Mouse (Mus musculus): Measurements from ENCODE around the gene Tes3-ps. TPM values are rescaled to one million over a fixed set of nuclear protein-coding genes. Genes with fewer than 3 reads are reported as not detected.

Gene Tes3-ps
- polyA plus RNA-seq, 1 experiment from 2014 or later = 1.0 TPM

DNA sequence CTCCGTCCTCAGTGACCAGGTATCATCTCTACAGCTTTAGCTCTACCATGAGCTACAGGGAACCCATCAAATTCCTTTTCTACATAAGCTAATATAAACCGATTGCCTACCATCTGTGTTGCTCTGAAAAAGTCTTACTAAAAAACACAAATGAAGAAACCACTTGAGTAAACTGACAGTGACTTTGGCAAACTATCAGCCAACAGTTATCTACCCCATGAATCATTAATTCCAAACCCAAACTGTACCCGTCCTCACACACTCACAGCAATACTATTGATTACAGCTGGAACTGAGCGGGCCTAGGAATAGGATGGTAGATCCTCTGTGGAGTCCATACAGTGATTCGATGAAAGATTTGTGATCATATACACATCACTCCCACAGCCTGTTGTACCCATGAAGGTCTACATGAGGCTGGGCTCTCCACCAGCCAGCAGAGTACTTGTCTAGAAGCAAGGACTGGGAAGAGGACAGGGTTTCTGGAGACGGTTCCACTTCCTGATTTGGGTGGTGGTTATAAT is 14.2 kb upstream of the Tes3-ps start:
- Histone ChIP-seq H3K27me3 (replicated peaks; ENCODE audit: control insufficient read depth, insufficient read depth, low read length) (no peaks in the 10 kb centered on the region), H3K4me3 (ENCODE audit: low read depth, low read length) (no peak overlapping the region), H3K4me1 (replicated peaks; ENCODE audit: control insufficient read depth, insufficient read depth, low read length) (peaks cover 8% of the 10 kb centered on the region), H3K27ac (ENCODE audit: low read depth) (no peak overlapping the region; the same call in 1 of the 2 replicates), H3K9me3 (ENCODE audit: control insufficient read depth, low read length) (no peaks in the 10 kb centered on the region), H3K9ac (ENCODE audit: low read length) (no peak overlapping the region), H3K36me3 (ENCODE audit: control insufficient read depth, insufficient read depth, low read length) (no peaks in the 10 kb centered on the region), H3K4me2 (ENCODE audit: low read length) (no peak overlapping the region)
- ATAC-seq (replicated peaks; ENCODE audit: low FRiP score, low TSS enrichment, low read depth) (no peak), DNase-seq (ENCODE audit: low spot score) (no peak)
- WGBS = 88% methylated on average over 6 of the region's 6 CpGs

DNA sequence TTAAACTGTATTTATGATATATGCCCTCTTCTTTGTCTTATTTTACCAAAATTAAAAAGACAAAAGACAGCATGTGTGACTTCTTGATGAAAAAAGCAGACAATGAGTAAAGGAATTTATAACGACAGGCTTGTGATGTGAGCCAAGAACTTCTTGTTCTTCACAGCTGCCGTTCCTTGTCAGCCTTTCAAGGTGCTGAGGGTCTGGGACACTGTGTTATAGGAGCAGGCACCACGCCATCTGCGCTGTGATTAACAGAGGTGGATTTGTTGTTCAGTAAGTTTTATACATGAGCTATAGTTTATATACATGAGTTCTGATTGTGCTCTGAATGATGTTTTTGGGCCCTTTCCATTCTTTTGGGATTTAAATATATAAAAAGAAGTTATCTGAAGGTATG is 13.7 kb upstream of the Tes3-ps start:
- no peaks in the 10 kb centered on the region for H3K9me3 ChIP-seq (ENCODE audit: control insufficient read depth, low read length)
- no peaks in the 10 kb centered on the region for H3K36me3 ChIP-seq (ENCODE audit: control insufficient read depth, insufficient read depth, low read length)
- DNase-seq (ENCODE audit: low spot score) (no peak), ATAC-seq (replicated peaks; ENCODE audit: low FRiP score, low TSS enrichment, low read depth) (no peak)
- H3K9ac ChIP-seq (ENCODE audit: low read length) = no peak overlapping the region
- H3K27ac ChIP-seq (ENCODE audit: low read depth) = peak overlapping the region; percentile 40
- no peaks in the 10 kb centered on the region for H3K27me3 ChIP-seq (replicated peaks; ENCODE audit: control insufficient read depth, insufficient read depth, low read length)
- no peak overlapping the region for H3K4me2 ChIP-seq (ENCODE audit: low read length)
- 69% methylated on average over 4 of the region's 4 CpGs for WGBS
- H3K4me1 ChIP-seq (replicated peaks; ENCODE audit: control insufficient read depth, insufficient read depth, low read length) = peaks cover 8% of the 10 kb centered on the region
- H3K4me3 ChIP-seq (ENCODE audit: low read depth, low read length) = no peak overlapping the region

DNA sequence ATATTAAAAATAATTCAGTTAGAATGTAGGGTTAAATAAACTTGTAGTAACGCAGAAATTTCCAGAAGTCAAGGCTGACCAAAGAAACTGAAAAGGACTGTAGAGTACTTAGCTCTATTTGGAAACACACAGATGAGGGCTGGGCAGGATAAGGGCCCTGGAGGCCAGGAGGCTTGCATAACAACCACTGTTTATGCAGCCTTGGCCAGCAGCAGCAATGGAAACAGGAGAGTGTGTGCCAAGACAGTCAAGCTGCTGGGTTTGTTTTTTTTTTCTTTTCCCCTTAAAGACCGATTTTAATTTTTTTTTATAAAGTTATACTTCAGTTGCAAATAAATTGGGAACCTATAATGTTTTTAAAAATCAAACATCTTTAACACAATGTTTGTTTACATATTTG is 13.1 kb upstream of the Tes3-ps start:
- ATAC-seq (replicated peaks; ENCODE audit: low FRiP score, low TSS enrichment, low read depth) = no peak
- Histone ChIP-seq H3K4me3 (ENCODE audit: low read depth, low read length) (no peak overlapping the region), H3K9ac (ENCODE audit: low read length) (no peak overlapping the region), H3K4me2 (ENCODE audit: low read length) (no peak overlapping the region), H3K27me3 (replicated peaks; ENCODE audit: control insufficient read depth, insufficient read depth, low read length) (no peaks in the 10 kb centered on the region), H3K36me3 (ENCODE audit: control insufficient read depth, insufficient read depth, low read length) (no peaks in the 10 kb centered on the region), H3K4me1 (replicated peaks; ENCODE audit: control insufficient read depth, insufficient read depth, low read length) (peaks cover 8% of the 10 kb centered on the region), H3K9me3 (ENCODE audit: control insufficient read depth, low read length) (no peaks in the 10 kb centered on the region), H3K27ac (ENCODE audit: low read depth) (peak overlapping the region; percentile 84)
- no peak for DNase-seq (ENCODE audit: low spot score)
- 44% methylated on average over 2 of the region's 2 CpGs for WGBS

DNA sequence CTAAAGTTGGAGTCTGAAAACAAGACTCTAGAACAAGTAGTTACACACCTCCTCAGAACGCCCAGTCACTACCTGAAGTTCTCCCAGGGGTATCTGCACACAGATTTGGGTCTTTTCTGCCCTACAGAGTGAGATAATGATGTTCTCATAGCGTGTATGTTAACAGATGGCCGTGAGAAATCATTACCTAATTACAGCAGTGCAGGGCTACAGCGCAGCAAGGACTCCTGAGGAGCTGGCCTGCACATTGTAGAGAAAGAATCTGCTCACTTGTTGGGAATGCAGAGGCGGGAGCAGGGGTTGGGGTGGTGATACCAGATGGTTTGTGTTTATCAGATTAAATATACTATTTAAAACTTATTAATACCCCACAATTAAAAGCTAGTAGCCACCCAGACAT is 12.6 kb upstream of the Tes3-ps start:
- H3K9ac ChIP-seq (ENCODE audit: low read length) = no peak overlapping the region
- no peak overlapping the region for H3K4me2 ChIP-seq (ENCODE audit: low read length)
- no peaks in the 10 kb centered on the region for H3K36me3 ChIP-seq (ENCODE audit: control insufficient read depth, insufficient read depth, low read length)
- no peak for DNase-seq (ENCODE audit: low spot score)
- peaks cover 8% of the 10 kb centered on the region for H3K4me1 ChIP-seq (replicated peaks; ENCODE audit: control insufficient read depth, insufficient read depth, low read length)
- H3K27me3 ChIP-seq (replicated peaks; ENCODE audit: control insufficient read depth, insufficient read depth, low read length) = no peaks in the 10 kb centered on the region
- WGBS = 52% methylated on average over 5 of the region's 5 CpGs
- no peak overlapping the region for H3K4me3 ChIP-seq (ENCODE audit: low read depth, low read length)
- no peak for ATAC-seq (replicated peaks; ENCODE audit: low FRiP score, low TSS enrichment, low read depth)
- H3K9me3 ChIP-seq (ENCODE audit: control insufficient read depth, low read length) = no peaks in the 10 kb centered on the region
- H3K27ac ChIP-seq (ENCODE audit: low read depth) = peak overlapping the region; percentile 84

DNA sequence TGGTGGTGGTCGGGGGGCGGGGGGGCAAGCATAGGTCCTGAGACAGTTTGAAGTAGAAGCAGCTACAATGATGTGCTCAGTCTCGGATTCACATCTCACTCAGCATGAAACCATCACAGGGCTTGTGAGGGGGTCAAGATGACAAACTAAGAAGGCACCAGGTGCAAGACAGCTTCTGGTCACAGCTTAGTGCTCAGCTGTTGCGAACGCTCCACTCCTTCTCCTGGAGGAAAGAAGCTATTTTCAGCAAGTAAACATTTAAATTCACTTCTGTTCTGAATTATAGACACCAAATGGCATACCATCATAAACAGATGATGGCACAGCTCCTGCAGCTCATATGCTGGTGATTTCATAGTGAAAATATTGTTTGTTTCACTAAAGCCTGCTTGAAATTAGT is 7.7 kb upstream of the Tes3-ps start:
- Histone ChIP-seq H3K36me3 (ENCODE audit: control insufficient read depth, insufficient read depth, low read length) (no peaks in the 10 kb centered on the region), H3K9ac (ENCODE audit: low read length) (no peak overlapping the region), H3K27me3 (replicated peaks; ENCODE audit: control insufficient read depth, insufficient read depth, low read length) (no peaks in the 10 kb centered on the region), H3K4me2 (ENCODE audit: low read length) (no peak overlapping the region), H3K4me1 (replicated peaks; ENCODE audit: control insufficient read depth, insufficient read depth, low read length) (no peaks in the 10 kb centered on the region), H3K9me3 (ENCODE audit: control insufficient read depth, low read length) (no peaks in the 10 kb centered on the region), H3K27ac (ENCODE audit: low read depth) (no peak overlapping the region), H3K4me3 (ENCODE audit: low read depth, low read length) (no peak overlapping the region)
- DNase-seq (ENCODE audit: low spot score) (no peak), ATAC-seq (replicated peaks; ENCODE audit: low FRiP score, low TSS enrichment, low read depth) (no peak)
- WGBS = 73% methylated on average over 5 of the region's 5 CpGs

DNA sequence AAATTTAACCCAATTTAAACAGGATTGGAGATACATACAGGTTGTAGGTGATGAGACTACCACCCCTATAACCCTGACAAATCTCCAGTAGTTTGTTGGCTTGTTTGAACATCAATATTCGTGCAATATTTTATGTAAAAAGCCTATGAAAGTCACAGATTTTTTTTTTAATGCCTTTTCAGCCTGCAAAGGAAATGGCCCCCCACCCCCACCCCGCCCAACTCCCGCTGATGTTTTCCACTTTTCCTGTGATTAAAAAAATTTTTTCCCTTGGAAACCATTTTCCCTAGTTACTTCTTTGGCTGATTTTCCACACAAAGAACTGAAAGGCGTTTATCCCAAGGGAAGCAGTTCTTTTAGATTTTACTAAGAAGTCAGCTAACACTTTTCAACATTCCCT is 11.4 kb downstream of the Tes3-ps start, which contains the start of gene Ecm2:
Gene Ecm2, plus strand, starts transcription at position 301 of the 400 bp plus-strand sequence.
- no peak for ATAC-seq (replicated peaks; ENCODE audit: low FRiP score, low TSS enrichment, low read depth)
- DNase-seq (ENCODE audit: low spot score) = no peak
- Histone ChIP-seq H3K9ac (ENCODE audit: low read length) (no peak within 1 kb of the TSS), H3K4me2 (ENCODE audit: low read length) (peak within 1 kb of the TSS; percentile 36), H3K4me1 (replicated peaks; ENCODE audit: control insufficient read depth, insufficient read depth, low read length) (0 out of 2 replicates have a peak, but pooled peaks cover 4% of the 10 kb centered on the region), H3K4me3 (ENCODE audit: low read depth, low read length) (peak within 1 kb of the TSS; percentile 10; the same call in 1 of the 2 replicates), H3K9me3 (ENCODE audit: control insufficient read depth, low read length) (no peaks in the 10 kb centered on the region), H3K27ac (ENCODE audit: low read depth) (no peak within 1 kb of the TSS), H3K36me3 (ENCODE audit: control insufficient read depth, insufficient read depth, low read length) (no peaks in the 10 kb centered on the region), H3K27me3 (replicated peaks; ENCODE audit: control insufficient read depth, insufficient read depth, low read length) (no peaks in the 10 kb centered on the region)
- 59% methylated on average over 4 of the region's 4 CpGs for WGBS

DNA sequence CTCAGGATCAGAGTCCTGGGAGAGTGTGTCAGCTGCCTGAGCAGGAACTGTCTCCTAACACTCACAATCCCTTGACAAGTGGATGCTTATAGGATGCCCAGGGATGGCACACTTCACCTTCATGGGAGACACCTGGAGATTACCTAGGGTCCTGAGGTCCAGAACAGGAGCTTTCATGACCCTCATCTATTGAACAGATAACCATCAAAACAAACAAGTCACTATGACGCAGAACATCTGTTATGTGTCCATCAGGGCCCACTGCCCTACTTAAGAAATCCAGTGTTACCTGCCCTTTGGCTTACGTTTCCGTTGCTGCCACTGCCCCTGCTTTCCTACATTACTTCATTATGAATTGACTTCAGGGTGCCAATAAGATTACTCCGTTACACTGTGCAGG is 12.7 kb downstream of the Tes3-ps start:
- H3K4me2 ChIP-seq (ENCODE audit: low read length) = no peak overlapping the region
- H3K9ac ChIP-seq (ENCODE audit: low read length) = no peak overlapping the region
- H3K36me3 ChIP-seq (ENCODE audit: control insufficient read depth, insufficient read depth, low read length) = no peaks in the 10 kb centered on the region
- 0 out of 2 replicates have a peak, but pooled peaks cover 4% of the 10 kb centered on the region for H3K4me1 ChIP-seq (replicated peaks; ENCODE audit: control insufficient read depth, insufficient read depth, low read length)
- H3K9me3 ChIP-seq (ENCODE audit: control insufficient read depth, low read length) = no peaks in the 10 kb centered on the region
- 72% methylated on average over 4 of the region's 4 CpGs for WGBS
- DNase-seq (ENCODE audit: low spot score) (no peak), ATAC-seq (replicated peaks; ENCODE audit: low FRiP score, low TSS enrichment, low read depth) (no peak)
- no peak overlapping the region for H3K4me3 ChIP-seq (ENCODE audit: low read depth, low read length)
- no peaks in the 10 kb centered on the region for H3K27me3 ChIP-seq (replicated peaks; ENCODE audit: control insufficient read depth, insufficient read depth, low read length)
- no peak overlapping the region for H3K27ac ChIP-seq (ENCODE audit: low read depth)

DNA sequence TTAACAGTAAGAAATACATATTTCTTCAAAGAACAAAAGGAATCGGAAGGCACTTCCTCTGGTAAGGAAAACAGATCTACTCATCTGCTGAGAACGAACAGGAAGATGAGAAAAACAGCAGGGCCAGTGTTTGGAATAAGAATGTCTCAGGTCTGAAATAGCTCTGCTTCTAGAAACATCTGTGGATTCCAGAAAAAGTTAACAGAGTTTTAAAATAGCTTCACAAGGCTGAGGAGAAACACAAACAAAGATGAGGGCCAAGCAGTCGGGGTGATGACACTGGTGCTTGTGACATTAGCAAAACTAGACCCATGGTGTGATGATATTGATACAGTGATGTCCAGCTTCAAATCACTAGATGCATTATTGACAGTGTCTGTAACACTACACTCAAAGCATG is 14.1 kb downstream of the Tes3-ps start:
- no peaks in the 10 kb centered on the region for H3K9me3 ChIP-seq (ENCODE audit: control insufficient read depth, low read length)
- 34% methylated on average over 3 of the region's 3 CpGs for WGBS
- H3K9ac ChIP-seq (ENCODE audit: low read length) = no peak overlapping the region
- DNase-seq (ENCODE audit: low spot score) = no peak
- H3K36me3 ChIP-seq (ENCODE audit: control insufficient read depth, insufficient read depth, low read length) = no peaks in the 10 kb centered on the region
- ATAC-seq (replicated peaks; ENCODE audit: low FRiP score, low TSS enrichment, low read depth) = no peak
- H3K4me2 ChIP-seq (ENCODE audit: low read length) = no peak overlapping the region
- 0 out of 2 replicates have a peak, but pooled peaks cover 4% of the 10 kb centered on the region for H3K4me1 ChIP-seq (replicated peaks; ENCODE audit: control insufficient read depth, insufficient read depth, low read length)
- no peaks in the 10 kb centered on the region for H3K27me3 ChIP-seq (replicated peaks; ENCODE audit: control insufficient read depth, insufficient read depth, low read length)
- H3K4me3 ChIP-seq (ENCODE audit: low read depth, low read length) = no peak overlapping the region
- no peak overlapping the region for H3K27ac ChIP-seq (ENCODE audit: low read depth)

DNA sequence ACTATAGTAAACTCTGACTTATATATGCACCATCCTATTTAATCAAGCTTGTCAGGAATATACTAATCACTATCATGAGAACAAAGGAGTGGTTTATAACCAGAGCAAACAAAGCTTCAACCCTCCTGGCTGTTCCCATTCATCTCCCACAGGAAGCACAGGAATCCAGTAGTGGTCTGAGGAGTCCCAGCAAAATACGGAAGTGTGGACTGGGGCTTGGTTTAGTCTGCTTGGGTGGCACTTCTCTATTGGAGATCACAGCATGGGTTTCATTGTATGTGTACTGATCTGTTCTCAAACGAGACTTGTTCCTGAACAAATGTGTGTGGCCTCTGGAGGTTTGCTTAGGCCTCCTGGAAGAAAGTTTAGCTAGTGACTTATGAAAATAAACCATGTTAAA is 25.6 kb downstream of the Tes3-ps start:
- no peak for ATAC-seq (replicated peaks; ENCODE audit: low FRiP score, low TSS enrichment, low read depth)
- DNase-seq (ENCODE audit: low spot score) = no peak

More for the DNA sequence above, 25.6 kb downstream of the Tes3-ps start:
- Histone ChIP-seq H3K9me3 (ENCODE audit: control insufficient read depth, low read length) (no peaks in the 10 kb centered on the region), H3K36me3 (ENCODE audit: control insufficient read depth, insufficient read depth, low read length) (no peaks in the 10 kb centered on the region), H3K4me1 (replicated peaks; ENCODE audit: control insufficient read depth, insufficient read depth, low read length) (peaks cover 10% of the 10 kb centered on the region), H3K9ac (ENCODE audit: low read length) (no peak overlapping the region), H3K4me3 (ENCODE audit: low read depth, low read length) (no peak overlapping the region), H3K27me3 (replicated peaks; ENCODE audit: control insufficient read depth, insufficient read depth, low read length) (no peaks in the 10 kb centered on the region), H3K27ac (ENCODE audit: low read depth) (no peak overlapping the region), H3K4me2 (ENCODE audit: low read length) (no peak overlapping the region)
- 17% methylated on average over 2 of the region's 2 CpGs for WGBS
